Mouse (Mus musculus): ENCODE measurements at regions not wholly inside any gene's neighbourhood (a gene's known extent, or its start where the extent isn't known, plus 50 kb on each side); places are given as distances from the start of the nearest gene placed in this dataset.

DNA sequence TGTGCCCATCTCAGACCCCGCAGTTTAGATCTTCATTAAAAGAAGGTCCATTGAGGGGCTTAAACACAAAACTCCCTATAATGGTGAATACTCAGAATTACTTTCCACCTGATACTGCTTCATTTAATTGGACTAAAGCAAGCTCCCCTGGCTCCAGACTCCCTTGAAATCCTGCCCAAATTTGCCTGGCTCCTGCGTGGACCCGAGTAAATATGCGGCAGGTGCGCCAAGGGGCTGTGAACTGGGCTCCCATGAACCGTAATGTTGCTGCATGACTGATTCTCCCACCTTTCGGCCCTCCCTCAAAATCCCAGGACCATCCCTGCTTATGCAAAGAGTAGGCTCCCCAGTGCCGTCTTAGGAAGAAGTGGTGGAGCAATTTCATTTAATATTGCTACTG lies 573.7 kb downstream of the Ccdc171 start:
- DNase-seq (ENCODE audit: low spot score in 2 of 2) = no peak

DNA sequence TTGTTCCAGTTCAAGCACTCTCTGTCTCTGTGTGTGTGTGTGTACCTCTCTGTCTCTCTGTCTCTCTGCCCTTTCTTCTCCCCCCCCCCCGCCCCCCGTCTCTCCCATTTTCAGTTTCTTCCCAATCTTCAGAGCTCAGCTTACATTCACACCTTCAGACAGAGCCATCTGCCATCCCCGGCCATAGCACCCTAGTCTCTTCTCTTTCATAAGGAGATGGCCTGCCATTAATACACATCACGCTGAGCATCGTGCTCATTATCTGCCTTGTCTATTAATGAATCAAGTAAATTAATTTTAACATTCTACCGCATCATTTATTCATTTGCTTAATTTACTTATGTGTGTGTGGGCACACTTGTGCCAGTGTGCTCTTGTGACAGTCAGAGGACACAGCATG lies 573.2 kb downstream of the Bnc2 start:
- no peak for DNase-seq (ENCODE audit: low spot score in 2 of 2)

DNA sequence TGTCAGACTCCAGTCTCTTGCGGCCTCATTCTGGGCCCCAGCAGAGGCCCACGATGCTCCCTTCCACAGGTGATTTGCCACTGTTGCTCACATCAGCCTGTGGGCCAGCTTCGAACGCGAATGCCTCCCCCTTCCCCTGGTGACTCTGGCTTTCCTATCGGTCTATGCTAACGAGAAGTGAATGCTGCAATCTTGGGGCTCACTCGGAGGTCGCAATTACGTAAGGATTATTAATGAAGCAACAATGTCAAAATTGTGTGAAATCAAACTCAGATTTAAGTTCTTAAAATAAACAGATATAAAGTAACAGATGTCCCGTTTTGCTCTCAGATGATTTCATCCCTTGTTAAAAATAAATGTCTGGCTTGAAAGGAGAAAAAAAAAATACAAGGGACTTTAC lies 572.3 kb downstream of the Bnc2 start:
- no peak for DNase-seq (ENCODE audit: low spot score in 2 of 2)

DNA sequence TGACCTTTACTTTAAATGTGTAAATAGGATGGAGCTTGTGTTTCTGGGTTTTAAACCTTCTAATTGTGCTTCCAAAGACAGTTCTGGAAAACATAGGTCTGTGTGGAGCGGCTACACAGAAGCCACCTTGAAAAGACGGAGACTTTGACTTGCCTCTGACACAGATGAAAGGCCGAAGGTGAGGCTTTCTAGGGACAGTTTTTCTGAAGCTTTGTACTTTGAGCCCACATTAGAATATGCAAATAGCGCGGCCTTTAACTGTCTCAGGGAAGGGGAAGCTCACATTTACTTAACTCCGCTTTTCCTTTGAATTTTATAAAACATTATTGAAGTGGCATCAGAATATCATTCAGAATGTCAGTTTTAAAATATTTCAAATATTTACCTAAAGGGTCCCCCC lies 566.5 kb downstream of the Bnc2 start:
- no peak for DNase-seq (ENCODE audit: low spot score in 2 of 2)

DNA sequence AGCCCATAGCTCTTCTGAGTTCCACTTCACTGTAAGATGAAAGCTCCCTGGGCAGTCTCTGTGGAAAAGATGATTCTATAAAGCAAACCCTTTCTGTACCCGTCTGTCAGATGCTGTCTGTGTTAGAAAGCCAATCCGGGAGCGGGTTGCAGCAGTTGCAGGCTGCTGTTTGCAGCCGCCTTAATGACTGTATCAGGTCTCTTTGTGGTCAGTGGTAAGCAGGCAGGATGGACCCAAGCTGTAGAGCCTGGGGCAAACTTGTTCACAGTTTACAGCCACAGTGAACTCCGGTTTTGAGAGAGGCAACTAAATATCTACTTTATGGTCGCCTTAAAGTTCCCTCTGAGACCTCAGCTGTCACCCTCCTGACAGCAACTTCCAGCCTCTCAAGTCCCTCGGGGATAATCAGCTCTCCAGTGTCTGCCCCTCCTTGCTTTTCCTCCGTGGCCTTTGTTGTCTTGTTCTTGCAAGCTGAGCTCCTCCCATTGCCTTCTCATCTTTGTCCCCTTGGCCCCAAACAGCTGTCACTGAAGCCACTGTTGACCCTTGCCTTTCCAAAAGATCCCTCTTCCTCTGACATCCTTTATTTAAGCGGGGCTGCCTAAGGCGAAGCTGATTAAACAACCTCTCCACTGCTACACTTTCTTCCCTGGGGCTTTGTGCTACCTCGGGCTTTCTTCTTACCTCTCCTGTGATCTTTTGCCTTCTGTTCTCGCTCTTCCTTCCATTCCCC lies 565.1 kb downstream of the Bnc2 start:
- DNase-seq (ENCODE audit: low spot score in 2 of 2) = no peak

DNA sequence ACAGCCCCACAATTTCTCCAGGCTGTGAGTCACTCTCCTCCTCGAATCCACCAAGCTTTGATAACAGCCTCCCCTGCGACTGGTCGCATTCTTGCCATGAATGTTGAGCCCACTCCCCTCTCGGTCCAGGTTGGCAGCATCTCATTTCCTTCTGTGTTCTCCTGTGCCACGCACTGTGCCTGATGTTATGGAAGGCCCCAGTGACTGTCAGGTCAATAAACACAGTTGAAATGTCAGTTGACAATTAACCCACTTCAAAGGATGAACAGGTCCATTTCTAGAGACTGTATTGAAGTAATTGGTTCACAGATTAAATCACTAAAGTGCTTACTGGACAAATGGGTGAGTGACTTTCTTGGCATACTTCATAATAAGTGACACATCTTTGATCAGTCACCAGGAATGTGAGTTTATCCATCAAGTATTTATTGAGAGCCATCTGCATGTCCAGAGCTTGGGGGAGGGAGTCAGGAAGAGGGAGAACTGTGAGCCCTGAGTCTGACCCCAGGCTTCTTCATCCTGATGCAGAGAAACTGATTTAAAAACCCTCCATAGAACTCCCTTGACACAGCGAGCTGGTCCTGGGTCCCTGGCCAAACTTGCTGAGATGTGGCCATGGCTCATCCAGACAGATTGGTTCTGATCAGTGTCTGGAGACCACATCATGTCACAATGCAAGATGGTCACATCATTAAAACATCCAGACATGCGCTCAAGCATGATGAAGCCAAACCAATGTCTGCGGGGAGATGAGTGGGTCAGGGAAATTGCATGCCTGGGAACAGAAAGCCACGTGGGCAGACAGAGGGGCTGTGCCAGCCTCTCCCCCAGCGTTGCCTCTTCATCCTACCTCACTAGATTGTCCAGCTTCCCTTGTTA lies 560.7 kb downstream of the Bnc2 start:
- DNase-seq (ENCODE audit: low spot score in 2 of 2) = no peak

DNA sequence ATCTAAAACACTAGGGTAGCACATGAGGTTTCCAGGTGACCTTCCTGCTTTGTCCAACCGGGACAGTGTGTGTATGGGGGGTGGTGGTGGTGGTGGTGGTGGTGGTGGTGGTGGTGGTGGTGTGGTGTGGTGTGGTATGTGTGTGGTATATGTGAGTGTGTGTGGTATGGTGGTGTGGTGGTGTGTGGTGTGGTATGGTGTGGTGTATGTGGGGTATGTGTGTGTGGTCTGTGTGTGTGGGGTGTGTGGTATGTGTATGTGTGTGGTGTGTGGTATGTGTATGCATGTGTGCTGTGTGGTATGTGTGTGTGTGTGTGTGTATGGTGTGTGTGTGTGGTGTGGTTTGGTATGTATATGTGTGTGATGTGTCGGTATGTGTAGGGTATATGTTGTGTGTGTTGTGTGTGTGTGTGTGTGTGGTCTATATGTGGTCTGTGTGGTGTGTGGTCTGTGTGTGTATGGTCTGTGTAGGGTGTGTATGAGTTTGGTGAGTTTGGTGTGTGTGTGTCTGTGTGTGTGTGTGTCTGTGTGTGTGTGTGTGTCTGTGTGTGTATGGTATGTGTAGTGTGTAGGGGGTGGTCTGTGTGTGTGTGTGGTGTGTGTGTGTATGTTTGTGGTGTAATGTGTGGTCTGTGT lies 556.7 kb downstream of the Bnc2 start:
- DNase-seq (ENCODE audit: low spot score in 2 of 2) = no peak

DNA sequence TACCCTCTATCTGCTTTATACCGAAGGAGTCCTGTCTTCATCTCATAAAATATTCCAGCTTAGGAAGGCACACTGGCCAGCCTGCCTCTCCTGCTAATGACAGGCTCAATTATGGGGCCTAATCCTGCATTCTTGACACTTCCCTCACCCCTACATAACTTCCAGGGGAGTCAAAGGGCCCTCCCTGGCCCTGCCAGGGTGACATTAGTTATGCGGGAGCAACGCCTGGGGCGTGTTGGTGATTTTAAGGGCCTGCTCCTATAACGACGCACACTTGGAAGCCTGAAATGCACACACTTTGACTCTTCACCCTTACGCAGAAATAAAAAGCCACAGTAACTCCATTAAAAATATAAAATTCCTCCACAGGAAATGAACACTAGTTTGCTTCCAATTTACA lies 555.5 kb downstream of the Bnc2 start:
- DNase-seq (ENCODE audit: low spot score in 2 of 2) = no peak

DNA sequence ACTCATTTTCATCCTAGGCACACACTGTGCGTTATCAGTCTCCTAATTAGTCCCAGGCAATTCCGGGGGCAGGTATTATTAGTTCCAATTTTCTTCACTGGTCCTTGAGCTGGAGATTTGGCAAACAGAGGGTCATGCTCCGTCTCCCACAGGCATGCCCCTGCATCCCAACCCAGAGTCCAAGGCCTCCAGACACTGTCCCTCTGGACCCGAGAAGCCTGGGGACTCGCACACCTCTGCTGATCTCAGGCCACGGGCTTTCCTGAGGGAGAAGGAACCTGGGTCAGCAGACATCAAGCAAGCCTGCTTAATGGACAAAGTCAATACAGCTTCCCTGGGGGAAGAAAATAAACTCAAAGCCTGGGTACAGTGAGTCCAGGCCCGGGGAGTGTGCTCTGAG lies 554.7 kb downstream of the Bnc2 start:
- DNase-seq (ENCODE audit: low spot score in 2 of 2) = no peak

DNA sequence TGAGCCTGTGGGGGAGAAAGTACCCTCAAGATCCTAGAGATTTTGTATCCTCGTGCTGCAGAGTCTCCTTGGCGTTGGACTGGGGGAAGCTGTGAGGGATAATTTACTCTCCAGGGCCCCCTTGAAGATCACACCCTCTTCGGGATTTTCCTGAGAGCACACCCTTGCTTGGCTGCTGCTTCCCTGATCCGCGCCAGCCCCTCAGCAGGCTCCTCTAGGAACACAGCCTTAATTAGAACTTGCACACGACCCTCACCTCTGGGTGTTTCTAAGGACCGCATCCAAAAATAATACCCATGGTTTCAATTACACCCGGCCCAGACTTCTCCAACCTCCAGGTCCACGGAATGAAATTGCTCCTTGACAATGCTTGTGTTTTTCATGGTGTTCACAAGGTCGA lies 553.6 kb downstream of the Bnc2 start:
- DNase-seq (ENCODE audit: low spot score in 2 of 2) = no peak

DNA sequence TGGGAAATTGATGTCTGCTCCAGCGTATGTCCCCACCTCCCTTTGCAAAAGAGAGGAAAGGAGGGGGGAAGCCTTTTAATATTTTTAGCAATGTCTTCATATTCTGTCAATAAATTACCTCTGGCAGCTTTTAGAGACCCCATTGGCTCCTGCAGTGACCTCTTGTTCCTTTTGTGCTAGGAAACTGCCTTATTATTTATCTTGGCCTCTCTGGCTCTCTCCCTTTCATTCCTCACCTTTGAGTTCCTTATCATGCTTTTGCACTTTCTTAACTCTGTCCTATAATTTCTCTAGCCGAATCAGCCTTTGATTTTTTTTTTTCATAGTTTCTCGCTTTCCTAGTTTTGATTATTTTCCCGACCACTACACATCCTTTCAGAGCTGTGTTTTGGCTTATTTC lies 548.7 kb downstream of the Bnc2 start:
- DNase-seq (ENCODE audit: low spot score in 2 of 2) = no peak

DNA sequence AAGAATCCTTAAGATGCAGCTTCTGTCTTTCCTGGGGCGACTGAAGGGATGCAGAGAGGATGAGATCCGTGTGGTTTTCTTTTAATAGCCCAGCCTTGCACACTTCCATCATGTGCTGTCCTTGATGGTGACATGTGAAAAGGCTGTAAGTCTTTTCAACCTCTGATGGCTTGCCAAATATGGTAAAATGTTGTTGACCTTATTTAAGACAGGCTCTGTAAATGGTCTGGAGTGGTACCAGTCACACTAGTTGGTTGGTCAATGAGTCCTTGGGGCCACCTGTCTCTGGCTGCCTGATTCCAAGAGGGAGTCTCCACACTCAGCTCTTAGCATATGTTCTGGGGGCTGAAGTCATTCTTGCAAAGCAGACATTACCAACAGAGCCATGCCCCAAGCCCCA lies 547.7 kb downstream of the Bnc2 start:
- DNase-seq (ENCODE audit: low spot score in 2 of 2) = no peak

DNA sequence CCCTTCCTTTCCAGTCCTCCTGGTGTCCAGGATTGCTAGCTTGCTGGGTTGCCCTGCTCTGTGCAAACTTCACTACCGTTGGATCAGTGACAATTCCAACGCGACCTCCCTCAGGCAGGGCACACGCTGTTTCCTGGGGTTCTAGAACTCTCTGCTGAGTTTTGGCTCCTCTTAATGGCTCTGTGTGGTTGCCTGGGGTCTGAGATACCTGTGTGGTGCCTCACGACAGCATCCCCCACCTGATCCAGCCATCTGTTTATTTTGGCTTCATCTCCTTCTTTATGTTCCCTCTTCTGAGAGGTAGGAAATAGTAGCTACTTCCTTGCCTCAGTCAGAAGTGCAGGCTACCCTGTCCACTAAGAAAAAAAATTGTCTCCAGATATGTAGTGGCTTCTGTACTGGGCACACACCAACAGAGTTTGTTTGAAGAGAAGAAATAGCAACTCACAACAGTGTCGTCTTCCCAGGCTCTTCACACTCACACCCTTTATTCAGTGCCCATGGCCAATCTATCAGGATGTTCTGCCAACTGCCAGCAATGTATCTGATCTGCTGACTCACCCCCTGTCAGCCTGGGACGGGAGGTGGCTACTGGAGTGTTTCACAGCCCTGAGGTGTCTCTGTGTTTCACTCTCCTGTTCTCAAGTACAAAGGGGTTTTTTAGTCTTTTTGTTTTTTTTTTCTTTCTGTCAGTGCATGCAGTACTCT lies 544.1 kb downstream of the Bnc2 start:
- DNase-seq (ENCODE audit: low spot score in 2 of 2) = no peak

DNA sequence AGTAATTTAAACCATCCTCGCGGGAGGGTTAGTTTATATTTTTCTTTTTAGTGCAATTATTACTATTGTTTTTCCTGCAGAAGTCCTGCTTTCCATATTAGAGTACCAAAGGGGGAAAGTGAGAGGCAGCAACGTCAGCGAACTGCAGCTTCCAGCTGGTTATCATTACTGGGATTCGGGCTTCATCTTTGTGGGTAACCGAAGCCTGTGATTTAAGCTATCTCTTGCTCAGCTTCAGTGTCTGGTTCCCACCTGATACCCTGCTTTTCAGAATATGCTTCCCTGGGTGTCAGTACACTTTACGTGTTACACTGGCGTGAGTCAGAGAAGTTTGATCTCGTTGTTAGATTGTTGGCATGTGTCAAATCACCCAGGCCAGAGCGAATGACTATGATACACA lies 539.3 kb downstream of the Bnc2 start:
- DNase-seq (ENCODE audit: low spot score in 2 of 2) = no peak

DNA sequence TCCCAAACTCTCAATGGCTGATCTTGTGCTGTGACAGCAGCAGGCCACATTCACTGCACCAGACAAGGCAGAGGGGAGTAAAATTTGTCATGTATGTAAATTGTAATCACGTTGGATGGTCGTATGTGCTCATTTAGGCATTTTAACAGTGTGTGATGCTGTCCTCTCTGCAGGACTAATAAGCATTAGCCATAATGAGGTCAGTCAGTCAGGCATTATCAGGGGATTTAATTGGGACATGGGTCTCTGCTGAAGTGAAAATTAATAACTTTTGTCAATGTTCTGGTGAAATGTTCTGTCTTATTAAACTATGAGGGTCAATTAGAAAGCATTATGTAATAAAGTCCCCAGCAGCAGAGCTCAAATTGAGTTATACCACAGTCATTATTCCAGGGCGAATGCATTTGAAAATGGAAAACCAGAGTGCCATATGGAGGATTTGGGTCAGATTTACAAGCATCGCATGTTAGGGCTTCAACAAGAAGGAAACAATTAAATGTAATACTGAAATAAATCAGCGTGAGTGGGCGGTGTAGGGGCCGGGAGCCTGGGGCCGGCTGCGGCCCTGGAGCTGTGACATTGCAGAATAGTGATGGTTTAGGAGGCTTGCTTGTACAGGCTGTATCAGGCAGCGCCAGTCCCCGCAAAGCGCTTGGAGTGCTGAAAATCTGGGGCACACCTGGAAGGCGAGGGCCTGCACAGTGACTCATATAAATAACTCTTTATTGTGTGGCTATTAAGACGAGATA lies 537.7 kb downstream of the Bnc2 start:
- DNase-seq (ENCODE audit: low spot score in 2 of 2) = no peak

DNA sequence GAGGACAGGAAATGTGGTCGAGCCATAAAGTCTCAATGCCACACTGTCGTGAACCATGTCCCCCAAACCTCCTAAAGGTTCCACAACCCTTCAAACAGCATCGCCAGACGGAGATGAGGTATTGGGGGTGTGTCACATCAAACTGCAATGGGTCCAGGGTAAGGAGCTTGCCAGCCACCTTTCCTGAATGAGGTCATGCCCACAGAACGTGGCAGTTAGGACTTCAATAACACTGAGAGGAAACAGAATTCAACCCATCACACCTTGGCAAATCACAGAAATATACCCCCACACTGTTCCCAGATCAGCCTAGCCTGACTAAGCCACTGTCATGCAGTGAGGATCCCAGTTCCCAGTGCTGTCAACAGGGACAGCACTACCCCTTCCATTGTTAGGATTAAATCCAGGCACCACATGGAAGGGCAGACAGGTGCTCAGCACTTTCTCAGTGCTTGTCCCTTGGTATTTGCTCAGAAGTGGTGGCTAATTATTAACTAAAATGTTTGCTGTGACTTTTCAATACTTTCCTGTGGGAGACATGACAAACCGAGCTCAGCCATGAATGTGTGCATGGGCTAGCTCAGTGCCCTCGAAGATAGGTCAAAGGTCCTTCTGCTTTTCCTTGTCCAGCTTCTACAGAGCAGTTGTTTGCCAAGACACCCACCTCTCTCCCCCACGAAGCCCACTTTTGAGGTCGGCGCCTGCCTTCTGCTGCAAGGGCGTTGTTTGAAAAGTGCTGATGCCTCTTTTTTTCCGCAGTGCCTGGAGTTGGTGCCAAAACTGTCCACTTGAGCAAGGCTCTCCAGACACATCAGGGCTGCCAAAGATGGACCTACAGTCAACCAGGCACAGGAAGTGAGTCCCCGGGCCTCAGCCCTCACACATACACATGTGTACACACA lies 525.7 kb downstream of the Bnc2 start:
- no peak for DNase-seq (ENCODE audit: low spot score in 2 of 2)

DNA sequence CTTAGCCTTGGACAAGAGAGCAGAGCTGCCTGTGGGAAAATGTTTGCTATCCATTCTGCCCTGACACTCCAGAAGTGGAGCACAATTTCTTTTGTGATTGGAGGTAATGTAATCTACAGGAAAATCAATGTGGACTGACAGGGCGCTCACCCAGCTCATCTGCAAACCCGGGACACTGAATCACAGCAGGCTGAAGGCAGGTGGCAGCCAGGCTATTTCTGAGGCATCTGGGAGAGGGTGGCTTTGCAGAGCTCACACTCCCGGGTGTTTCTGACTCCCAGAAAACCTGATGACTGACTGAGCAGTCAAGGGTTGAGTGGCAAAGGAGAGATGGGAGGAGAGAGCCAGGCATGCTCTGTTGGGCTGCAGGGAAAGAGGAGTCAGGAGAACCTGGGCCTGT lies 524.4 kb downstream of the Bnc2 start:
- no peak for DNase-seq (ENCODE audit: low spot score in 2 of 2)

DNA sequence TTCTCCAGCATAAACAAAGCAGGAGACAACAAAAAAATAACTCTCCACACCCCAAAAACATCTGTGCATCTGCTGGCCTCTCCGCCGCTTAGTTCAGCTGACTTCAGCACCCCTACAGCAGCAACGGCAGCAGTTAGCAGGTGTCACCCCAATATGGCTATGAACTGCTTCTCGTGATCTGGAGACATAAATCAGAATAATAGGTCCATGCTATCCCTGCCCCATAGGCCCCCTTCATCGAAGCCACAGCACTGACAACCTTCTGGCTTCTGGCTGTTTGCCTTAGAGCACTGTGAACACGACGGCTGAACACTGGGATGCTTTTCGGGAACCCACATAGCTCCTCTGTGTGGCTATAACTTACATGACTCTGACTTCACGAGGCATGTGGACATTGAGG lies 523.8 kb downstream of the Bnc2 start:
- no peak for DNase-seq (ENCODE audit: low spot score in 2 of 2)

DNA sequence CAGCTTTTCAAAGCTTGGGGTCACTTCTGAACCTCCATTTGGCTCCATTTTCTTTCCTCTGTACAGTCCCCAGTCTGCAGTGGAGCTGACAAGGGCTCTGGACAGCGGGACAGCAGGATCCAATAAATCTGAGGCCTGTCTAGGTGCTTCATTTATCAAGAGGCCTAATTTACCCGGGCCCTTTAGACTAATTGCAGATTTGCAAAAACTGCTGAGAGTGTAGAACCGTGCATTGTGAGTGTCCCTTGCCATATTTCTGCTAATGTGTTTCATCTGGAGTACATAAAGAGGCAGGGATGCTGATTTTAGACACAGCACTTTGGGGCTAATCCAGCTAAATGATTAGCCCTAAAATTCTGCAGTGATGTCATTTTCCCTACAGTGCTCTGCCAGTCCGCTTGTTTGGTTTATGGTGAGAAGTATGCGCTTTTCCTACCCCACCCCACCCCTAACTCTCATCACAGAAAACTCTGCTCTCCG lies 523.1 kb downstream of the Bnc2 start:
- DNase-seq (ENCODE audit: low spot score in 2 of 2) = no peak

DNA sequence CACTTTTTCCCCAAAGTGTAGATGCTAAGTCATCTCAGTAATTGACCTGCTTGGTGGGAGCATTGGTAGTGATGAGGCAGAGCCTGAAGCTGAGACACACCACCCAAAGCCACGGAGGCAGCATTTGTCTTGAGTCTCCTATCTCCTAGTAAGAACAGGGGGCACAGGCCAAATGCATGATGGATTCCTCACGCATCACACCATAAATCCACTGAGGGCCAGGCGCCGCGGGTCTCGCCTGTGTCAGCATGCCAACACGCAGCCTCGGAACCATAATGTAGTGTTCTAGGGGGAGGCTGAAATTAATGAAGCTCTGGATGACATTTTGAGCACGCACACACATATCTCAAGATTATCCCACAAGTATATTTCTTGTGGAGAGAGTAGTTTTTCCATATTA lies 521.5 kb downstream of the Bnc2 start:
- no peak for DNase-seq (ENCODE audit: low spot score in 2 of 2)

Measured in spleen, postnatal 36 days (tissue).